Mouse (Mus musculus) limb, embryonic 13.5 days (tissue): ENCODE measurements at regions not wholly inside any gene's neighbourhood (a gene's known extent, or its start where the extent isn't known, plus 50 kb on each side); places are given as distances from the start of the nearest gene placed in this dataset.
A peak's percentile ranks its signal among the peaks of the same experiment; 100 is the strongest.

Experiments used
- ATAC-seq: fragments of 200-750 bp; cut with Nextera tagmentation; 2 replicates; pipeline ENCODE4 v1.8.0; 2017; ENCODE audit warnings: low read depth, moderate number of reproducible peaks, moderate TSS enrichment; ENCODE audit not compliant: low FRiP score
- H3K27ac ChIP-seq: fragments of 300-500 bp; sonication (generic); 2 replicates; pipeline ENCODE4 v1.5.1; 2015; ENCODE audit warnings: inconsistent platforms, mild to moderate bottlenecking, moderate library complexity
- H3K27me3 ChIP-seq: fragments of 300-500 bp; sonication (generic); 2 replicates; pipeline ENCODE4 v1.6.1; 2015; ENCODE audit warnings: mild to moderate bottlenecking, inconsistent platforms
- H3K36me3 ChIP-seq: fragments of 300-500 bp; sonication (generic); 2 replicates; pipeline ENCODE4 v1.6.1; 2015; ENCODE audit warnings: inconsistent platforms, mild to moderate bottlenecking, moderate library complexity
- H3K4me1 ChIP-seq: fragments of 300-500 bp; sonication (generic); 2 replicates; pipeline ENCODE4 v1.6.1; 2015; ENCODE audit warnings: inconsistent platforms
- H3K4me2 ChIP-seq: fragments of 300-500 bp; sonication (generic); replicated peaks from 2 replicates; pipeline ENCODE4 v1.6.1; 2015; ENCODE audit warnings: inconsistent platforms, mild to moderate bottlenecking, moderate library complexity
- H3K4me3 ChIP-seq: fragments of 300-500 bp; sonication (generic); 2 replicates; pipeline ENCODE4 v1.5.1; 2015; ENCODE audit warnings: moderate library complexity, mild to moderate bottlenecking, inconsistent platforms
- H3K9ac ChIP-seq: fragments of 300-500 bp; sonication (generic); 2 replicates; pipeline ENCODE4 v1.6.1; 2015; ENCODE audit warnings: mild to moderate bottlenecking, inconsistent platforms
- H3K9me3 ChIP-seq: fragments of 300-500 bp; sonication (generic); 2 replicates; pipeline ENCODE4 v1.6.1; 2016; ENCODE audit warnings: inconsistent platforms
- WGBS: fragments of 180-500 bp; shearing (Covaris S2); methylation state at CpG from one replicate; pipeline ENCODE4 v1.1.7; 2015; 5-methylcytosine and 5-hydroxymethylcytosine counted together

DNA sequence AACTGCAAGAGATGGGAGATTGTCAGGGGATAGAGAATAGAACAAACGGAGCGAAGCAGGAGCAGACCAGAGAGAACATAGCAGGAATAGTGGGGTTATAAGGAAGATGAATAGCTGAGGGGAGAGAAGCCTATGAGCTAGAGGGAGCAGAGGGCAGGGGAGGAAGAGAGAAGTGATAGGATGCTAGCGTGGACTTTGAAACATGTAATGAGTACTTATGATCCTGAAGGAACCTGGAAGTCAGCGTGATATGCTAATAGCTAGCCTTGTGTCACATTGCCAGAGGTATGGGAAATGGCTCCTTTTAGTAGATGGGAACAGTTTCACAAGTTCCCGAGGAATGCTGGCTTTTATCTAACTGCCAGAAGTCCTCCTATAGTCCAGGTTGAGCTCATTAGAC is 51.8 kb downstream of the Calml3 start:
- ATAC-seq = no peak
- Histone ChIP-seq H3K4me3 (no peak overlapping the region), H3K27me3 (no peaks in the 10 kb centered on the region), H3K27ac (no peak overlapping the region), H3K4me2 (no peak overlapping the region), H3K4me1 (peaks cover 14% of the 10 kb centered on the region), H3K36me3 (no peaks in the 10 kb centered on the region), H3K9ac (no peak overlapping the region), H3K9me3 (no peaks in the 10 kb centered on the region)
- 83% methylated on average over 5 of the region's 5 CpGs for WGBS

DNA sequence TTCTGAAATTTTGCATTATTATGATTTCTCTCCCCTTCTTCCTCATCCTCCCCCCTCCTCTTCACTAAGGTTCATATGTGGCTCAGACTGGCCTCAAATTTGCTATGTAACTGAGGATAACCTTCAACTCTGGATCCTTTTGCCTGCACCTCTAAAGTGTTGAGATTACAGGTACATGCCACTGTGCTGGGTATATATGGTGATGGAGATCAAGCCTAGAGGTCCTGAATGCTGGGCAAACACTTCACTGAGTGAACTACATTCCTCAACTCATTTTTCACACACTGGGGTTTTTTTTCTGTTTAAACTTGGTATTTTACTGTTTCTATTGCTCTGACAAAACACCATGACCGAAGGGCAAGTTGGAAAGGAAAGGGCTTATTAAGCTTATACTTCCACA is 52.9 kb downstream of the Calml3 start:
- Histone ChIP-seq H3K4me3 (no peak overlapping the region), H3K9ac (no peak overlapping the region), H3K9me3 (no peaks in the 10 kb centered on the region), H3K4me1 (peaks cover 25% of the 10 kb centered on the region), H3K4me2 (no peak overlapping the region), H3K27ac (no peak overlapping the region), H3K36me3 (no peaks in the 10 kb centered on the region), H3K27me3 (no peaks in the 10 kb centered on the region)
- WGBS = 76% methylated on average over 1 of the region's 1 CpGs
- ATAC-seq = no peak

DNA sequence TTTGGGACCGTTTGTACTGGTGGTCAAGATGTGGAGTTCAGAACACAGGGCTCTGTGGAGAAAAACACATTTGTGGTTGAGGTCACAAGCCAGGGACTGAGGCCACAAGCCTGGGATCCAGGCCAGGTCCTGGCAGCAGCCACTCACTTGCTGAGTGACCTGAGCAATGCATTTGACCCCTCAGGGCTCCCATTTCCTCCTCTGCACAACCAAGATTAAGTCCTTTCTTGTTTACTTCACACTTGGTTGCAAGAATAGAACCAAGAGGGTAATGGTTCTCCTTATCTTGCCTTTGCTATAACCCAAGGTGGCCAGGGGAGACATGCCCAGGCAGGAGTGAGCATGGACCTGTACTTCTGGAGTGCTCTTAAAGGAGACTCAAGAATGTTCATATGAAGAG is 53.4 kb downstream of the Calml3 start:
- H3K27me3 ChIP-seq = no peaks in the 10 kb centered on the region
- no peak overlapping the region for H3K9ac ChIP-seq
- H3K27ac ChIP-seq = no peak overlapping the region
- ATAC-seq = no peak
- H3K4me3 ChIP-seq = no peak overlapping the region
- no peak overlapping the region for H3K4me2 ChIP-seq
- peaks cover 25% of the 10 kb centered on the region for H3K4me1 ChIP-seq
- H3K36me3 ChIP-seq = no peaks in the 10 kb centered on the region
- H3K9me3 ChIP-seq = no peaks in the 10 kb centered on the region
- WGBS = 67% methylated on average over 1 of the region's 1 CpGs

DNA sequence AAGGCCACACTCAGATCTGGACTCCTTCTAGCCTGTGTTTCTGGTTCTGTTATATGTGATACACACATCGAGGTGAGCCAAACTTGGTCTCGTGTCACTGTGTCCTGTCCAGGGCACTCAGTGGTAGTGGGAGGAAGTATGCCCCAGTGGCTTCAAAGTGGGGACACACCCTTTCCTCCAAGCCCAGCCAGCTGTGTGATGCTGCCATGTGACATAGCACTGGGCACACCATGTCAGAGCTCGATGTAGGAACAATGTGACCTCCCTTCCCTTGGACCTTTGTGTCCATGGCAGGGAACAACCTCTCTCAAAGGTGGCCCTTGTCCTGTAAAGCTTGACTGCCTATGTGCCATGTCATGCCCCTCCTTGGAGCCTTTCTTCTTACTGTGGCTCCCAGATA is 54.5 kb downstream of the Calml3 start:
- Histone ChIP-seq H3K4me3 (no peak overlapping the region), H3K27me3 (no peaks in the 10 kb centered on the region), H3K9ac (no peak overlapping the region), H3K27ac (peak overlapping the region; percentile 7; the same call in 1 of the 2 replicates), H3K36me3 (no peaks in the 10 kb centered on the region), H3K9me3 (no peaks in the 10 kb centered on the region), H3K4me1 (peaks cover 29% of the 10 kb centered on the region), H3K4me2 (no peak overlapping the region)
- WGBS = 83% methylated on average over 3 of the region's 3 CpGs
- ATAC-seq = 0 out of 2 replicates have a peak, but pooled peaks have one; percentile 41

DNA sequence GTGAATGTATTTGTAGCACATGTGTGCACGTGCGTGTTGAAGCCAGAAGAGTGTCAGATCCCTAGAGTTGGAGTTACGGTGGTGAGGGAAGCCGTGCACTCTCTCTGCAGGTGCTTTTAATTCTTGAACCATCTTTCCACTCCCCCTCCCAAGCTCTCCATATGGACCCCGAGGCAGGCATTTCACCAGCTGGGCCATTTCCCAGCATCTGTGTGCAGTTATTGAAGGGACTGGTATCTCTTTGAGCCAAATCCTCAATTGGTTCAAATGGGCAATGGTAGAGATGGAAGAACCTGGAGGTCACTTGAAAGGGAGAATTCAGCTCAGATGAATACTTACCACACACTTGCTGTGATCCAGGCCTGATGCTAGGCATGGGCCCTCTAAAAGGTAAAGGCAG is 55.3 kb downstream of the Calml3 start:
- H3K27ac ChIP-seq = peak overlapping the region; percentile 7; the same call in 1 of the 2 replicates
- ATAC-seq = no peak
- peaks cover 31% of the 10 kb centered on the region for H3K4me1 ChIP-seq
- H3K4me2 ChIP-seq = no peak overlapping the region
- H3K4me3 ChIP-seq = no peak overlapping the region
- WGBS = 36% methylated on average over 5 of the region's 5 CpGs
- no peak overlapping the region for H3K9ac ChIP-seq
- H3K36me3 ChIP-seq = no peaks in the 10 kb centered on the region
- no peaks in the 10 kb centered on the region for H3K9me3 ChIP-seq
- H3K27me3 ChIP-seq = no peaks in the 10 kb centered on the region

DNA sequence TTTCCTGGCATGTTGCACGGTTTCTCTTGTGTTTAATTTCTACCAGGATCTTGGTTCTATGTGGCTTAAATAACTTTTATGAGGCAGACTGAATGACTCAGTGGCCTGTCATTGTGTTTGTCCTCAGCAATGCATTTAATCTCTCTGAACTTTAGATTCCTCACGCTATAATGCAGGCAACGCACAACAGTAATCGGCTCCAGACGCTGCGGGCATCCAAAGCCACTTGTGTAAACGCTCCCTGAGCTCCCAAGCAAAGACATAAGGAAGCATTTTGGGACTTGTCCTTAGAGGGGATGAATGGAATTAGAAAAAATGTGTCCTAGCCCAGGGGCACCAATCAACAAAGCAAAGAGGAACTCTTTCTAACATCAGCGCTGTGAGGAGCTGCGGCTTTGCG is 57.6 kb downstream of the Calml3 start:
- no peak for ATAC-seq
- Histone ChIP-seq H3K9me3 (no peaks in the 10 kb centered on the region), H3K27ac (peak overlapping the region; percentile 69; the same call in 1 of the 2 replicates), H3K4me2 (no peak overlapping the region), H3K27me3 (no peaks in the 10 kb centered on the region), H3K9ac (0 out of 2 replicates have a peak overlapping the region, but pooled peaks have one; percentile 25), H3K4me3 (no peak overlapping the region), H3K4me1 (peaks cover 54% of the 10 kb centered on the region), H3K36me3 (no peaks in the 10 kb centered on the region)
- 20% methylated on average over 10 of the region's 10 CpGs for WGBS

DNA sequence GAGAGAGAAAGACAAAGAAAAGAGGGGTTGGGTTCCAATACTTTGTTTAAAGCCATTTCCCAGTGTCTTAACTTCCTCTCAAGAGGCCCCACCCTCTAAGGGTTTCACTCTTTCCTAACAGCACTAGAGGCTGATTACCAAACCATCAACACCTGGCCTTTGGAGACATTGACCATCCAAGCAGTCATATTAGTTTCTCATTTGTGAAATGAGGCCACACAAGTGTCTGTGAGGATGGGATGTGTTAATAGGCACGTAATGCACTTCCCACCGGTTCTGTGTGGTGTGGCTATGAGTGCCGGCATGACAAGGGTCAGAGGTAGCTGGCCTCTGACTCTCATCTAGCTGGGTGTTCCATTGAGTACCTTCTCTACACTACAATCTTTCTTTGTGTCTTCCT is 59.2 kb downstream of the Calml3 start:
- Histone ChIP-seq H3K4me3 (no peak overlapping the region), H3K9me3 (no peaks in the 10 kb centered on the region), H3K9ac (no peak overlapping the region), H3K4me1 (peaks cover 54% of the 10 kb centered on the region), H3K27me3 (no peaks in the 10 kb centered on the region), H3K36me3 (no peaks in the 10 kb centered on the region), H3K4me2 (no peak overlapping the region), H3K27ac (no peak overlapping the region)
- 56% methylated on average over 3 of the region's 3 CpGs for WGBS
- ATAC-seq = no peak

DNA sequence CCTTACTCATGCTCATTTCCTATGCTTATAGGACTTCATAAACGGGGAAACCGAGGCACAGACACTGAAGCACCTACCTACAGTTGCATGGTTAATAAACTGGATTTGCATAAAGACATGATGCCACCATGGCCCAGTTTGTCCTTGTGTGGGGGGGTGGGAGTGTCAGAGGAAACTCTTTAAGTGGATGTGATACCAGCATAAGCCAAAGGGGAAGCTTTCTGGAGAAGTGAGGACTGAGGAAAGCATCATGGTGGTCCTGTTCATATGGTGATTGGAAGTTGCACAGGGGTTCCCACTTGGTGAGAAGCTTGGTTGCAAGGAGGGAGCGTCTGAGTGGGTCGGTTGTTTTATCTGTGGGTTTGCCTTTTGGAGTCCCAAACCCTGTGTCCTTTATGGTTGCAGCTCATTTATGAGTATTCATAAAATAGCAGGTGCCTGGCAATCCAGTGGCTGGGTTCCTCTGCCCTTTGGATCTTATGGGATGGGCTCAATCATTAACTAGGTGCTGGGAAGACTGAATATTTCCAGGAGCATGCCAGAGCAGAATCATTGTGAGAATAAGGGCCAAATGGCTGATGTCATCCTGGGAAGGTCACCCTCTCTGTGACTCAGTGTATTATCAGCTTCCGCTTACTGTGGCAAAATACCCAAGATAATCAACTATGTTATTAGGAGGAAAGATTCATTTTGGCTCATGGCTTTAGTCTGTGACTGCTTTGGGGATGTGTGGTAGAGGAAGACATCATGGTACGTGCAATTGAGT is 60.2 kb downstream of the Calml3 start:
- Histone ChIP-seq H3K9me3 (no peaks in the 10 kb centered on the region), H3K4me1 (peaks cover 46% of the 10 kb centered on the region), H3K36me3 (no peaks in the 10 kb centered on the region), H3K27me3 (no peaks in the 10 kb centered on the region), H3K4me3 (no peak overlapping the region), H3K27ac (peak overlapping the region; percentile 97), H3K9ac (no peak overlapping the region), H3K4me2 (no peak overlapping the region)
- 83% methylated on average over 6 of the region's 6 CpGs for WGBS
- no peak for ATAC-seq

DNA sequence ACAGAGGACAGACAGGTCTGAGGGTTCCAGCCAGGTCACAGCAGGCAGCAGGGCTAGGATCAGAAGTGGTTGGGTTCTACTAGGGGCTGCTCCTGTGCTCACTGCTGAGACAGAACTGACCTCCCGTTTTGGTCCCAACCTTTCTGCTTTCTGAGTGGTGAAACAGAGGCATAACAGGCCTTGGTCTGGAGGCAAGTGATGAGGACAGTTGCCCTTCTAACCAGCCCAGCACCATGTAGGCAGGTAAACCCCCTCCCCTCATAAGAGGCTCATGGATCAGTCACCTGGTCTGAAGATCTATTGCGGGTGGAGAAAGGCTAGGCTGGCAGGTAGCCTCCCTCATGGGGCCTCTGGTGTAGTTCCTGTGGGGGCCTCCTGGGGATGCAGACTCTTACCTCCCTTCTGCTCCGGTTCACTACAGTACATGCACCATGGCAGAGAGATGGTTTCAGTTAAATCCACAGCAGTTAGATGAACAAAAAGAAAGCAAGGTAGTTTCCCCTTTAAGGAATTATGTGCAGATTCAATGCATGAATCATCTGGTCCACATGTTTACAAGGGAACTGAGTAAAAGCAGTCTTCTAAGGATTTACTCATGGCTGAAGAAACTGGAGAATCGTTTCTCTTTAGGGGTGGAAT is 61.2 kb downstream of the Calml3 start:
- WGBS = 11% methylated on average over 4 of the region's 4 CpGs
- H3K27me3 ChIP-seq = no peaks in the 10 kb centered on the region
- H3K9me3 ChIP-seq = no peaks in the 10 kb centered on the region
- peaks cover 44% of the 10 kb centered on the region for H3K4me1 ChIP-seq
- peak overlapping the region; percentile 44 for H3K4me2 ChIP-seq
- H3K36me3 ChIP-seq = no peaks in the 10 kb centered on the region
- peak; percentile 69 for ATAC-seq
- H3K27ac ChIP-seq = peak overlapping the region; percentile 97
- H3K9ac ChIP-seq = peak overlapping the region; percentile 39; the same call in 1 of the 2 replicates
- H3K4me3 ChIP-seq = no peak overlapping the region

DNA sequence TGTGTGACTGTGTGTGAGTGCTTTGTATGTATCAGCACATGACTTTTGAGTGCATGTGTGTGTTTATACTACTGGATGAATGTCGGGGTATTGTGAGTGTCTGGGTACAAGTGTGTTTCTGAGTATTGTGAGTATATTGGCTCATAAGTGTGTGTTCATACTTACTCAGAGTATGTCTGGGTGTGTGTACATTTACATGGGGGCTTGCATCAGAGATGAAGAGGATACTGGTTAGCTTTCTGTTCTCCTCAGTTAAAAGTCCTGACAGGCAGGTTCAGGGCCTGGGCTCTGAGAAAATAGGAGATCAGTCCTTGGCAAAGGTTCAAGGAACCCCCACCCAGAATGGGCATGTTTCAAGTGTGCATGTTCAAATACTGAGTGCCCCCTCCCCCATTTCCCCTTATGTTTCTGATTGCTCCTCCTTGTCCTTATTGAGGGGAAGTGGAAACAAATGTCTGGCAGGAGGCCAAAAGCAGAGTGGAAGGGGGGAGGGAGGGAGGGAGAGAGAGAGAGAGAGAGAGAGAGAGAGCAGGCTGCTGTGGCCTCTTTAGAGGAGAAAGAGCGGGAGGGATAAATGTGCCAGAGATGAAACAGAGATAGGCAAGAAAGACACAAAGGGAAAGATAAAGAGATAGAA is 61.9 kb downstream of the Calml3 start:
- Histone ChIP-seq H3K4me3 (no peak overlapping the region), H3K27me3 (no peaks in the 10 kb centered on the region), H3K4me2 (peak overlapping the region; percentile 44; the same call in 1 of the 2 replicates), H3K9ac (no peak overlapping the region), H3K4me1 (peaks cover 42% of the 10 kb centered on the region), H3K27ac (peak overlapping the region; percentile 97), H3K9me3 (no peaks in the 10 kb centered on the region), H3K36me3 (no peaks in the 10 kb centered on the region)
- 27% methylated on average over 2 of the region's 2 CpGs for WGBS
- ATAC-seq = peak; percentile 82

DNA sequence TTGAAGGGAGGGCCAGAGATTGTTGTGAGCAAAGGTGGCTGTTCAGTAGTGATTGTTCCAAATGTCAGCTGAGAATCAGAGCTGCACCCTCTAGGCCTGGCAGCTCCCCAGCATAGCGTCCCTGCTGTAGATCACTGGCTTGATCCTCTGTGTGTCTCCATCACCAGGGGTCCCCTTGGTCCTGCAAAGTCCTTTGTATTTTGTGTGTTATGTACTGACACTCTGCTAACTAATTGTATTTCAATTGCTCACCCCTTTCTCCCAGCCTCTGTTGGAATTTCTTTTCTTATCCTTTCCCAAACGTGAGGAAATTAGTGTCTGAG is 73.5 kb downstream of the Calml3 start:
- Histone ChIP-seq H3K27me3 (no peaks in the 10 kb centered on the region), H3K27ac (peak overlapping the region; percentile 72; the same call in 1 of the 2 replicates), H3K9me3 (no peaks in the 10 kb centered on the region), H3K9ac (no peak overlapping the region), H3K4me2 (no peak overlapping the region), H3K36me3 (no peaks in the 10 kb centered on the region), H3K4me3 (no peak overlapping the region), H3K4me1 (peaks cover 23% of the 10 kb centered on the region)
- WGBS = 16% methylated on average over 2 of the region's 2 CpGs
- peak; percentile 46; the same call in 1 of the 2 replicates for ATAC-seq

DNA sequence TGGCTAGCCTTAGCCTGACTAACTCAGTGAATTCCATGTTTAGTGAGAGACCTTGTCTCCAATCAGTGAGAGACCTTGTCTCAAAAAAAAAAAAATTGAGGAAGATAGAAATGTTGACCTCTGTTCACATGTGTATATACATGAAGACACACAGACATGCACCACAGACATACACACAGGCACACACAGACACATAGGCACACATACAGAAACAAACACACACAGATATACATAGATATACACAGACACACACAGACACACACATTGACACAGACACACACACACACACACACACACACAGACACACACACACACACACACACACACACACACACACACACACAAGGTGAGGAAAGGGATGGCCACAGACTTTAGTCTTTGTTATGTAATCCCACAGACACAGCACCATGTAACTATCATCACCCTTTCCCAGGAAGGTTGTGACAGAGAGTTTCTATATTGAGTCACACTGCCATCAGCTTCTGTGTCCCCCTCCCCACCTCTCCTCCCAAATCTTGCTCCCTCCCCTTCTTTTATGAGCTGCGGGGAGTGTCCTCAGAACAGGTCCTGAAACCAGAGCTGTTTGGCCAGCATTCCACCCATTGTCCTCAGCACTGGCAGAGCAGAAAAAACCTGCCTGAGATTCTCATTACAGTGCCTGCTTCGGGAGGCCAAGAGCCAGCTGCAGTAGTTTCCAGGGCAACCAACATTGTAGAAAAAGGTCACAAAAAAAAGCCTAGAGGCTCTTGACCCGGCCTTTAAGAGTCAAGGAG is 74.0 kb downstream of the Calml3 start:
- no peaks in the 10 kb centered on the region for H3K27me3 ChIP-seq
- peaks cover 23% of the 10 kb centered on the region for H3K4me1 ChIP-seq
- no peak overlapping the region for H3K9ac ChIP-seq
- no peak overlapping the region for H3K4me2 ChIP-seq
- H3K36me3 ChIP-seq = no peaks in the 10 kb centered on the region
- ATAC-seq = peak; percentile 92
- H3K9me3 ChIP-seq = no peaks in the 10 kb centered on the region
- 1% methylated on average over 3 of the region's 3 CpGs for WGBS
- H3K4me3 ChIP-seq = no peak overlapping the region
- peak overlapping the region; percentile 72; the same call in 1 of the 2 replicates for H3K27ac ChIP-seq
